Mouse (Mus musculus): ENCODE data around the gene Kif3c.

Gene Kif3c

GRCm38 (mm10) chr12:3425375-3426341 lies 60.7 kb downstream of the Kif3c start:
- peak; percentile 29 for DNase-seq

- peak; percentile 99 for DNase-seq
Observed at GRCm38 (mm10) chr12:3426530-3427034, 61.6 kb downstream of the Kif3c start, which contains the start of gene Asxl2. Gene Asxl2, plus strand, starts transcription at chr12:3426857.

- DNase-seq = peak; percentile 81
Observed at GRCm38 (mm10) chr12:3427067-3427889, 62.3 kb downstream of the Kif3c start.

GRCm38 (mm10) chr12:3427891-3428775 lies 63.2 kb downstream of the Kif3c start:
- peak; percentile 8 for DNase-seq

GRCm38 (mm10) chr12:3429681-3430442 lies 64.9 kb downstream of the Kif3c start:
- peak; percentile 28 for DNase-seq

GRCm38 (mm10) chr12:3430443-3430753 lies 65.5 kb downstream of the Kif3c start:
- DNase-seq = no peak

- no peak for DNase-seq
Observed at GRCm38 (mm10) chr12:3430985-3431384, 66.1 kb downstream of the Kif3c start.

- no peak for DNase-seq
Observed at GRCm38 (mm10) chr12:3433736-3434135, 68.8 kb downstream of the Kif3c start.

- DNase-seq = peak; percentile 11
Observed at GRCm38 (mm10) chr12:3436446-3436845, 71.5 kb downstream of the Kif3c start.

GRCm38 (mm10) chr12:3437815-3438214 lies 72.9 kb downstream of the Kif3c start:
- no peak for DNase-seq

- no peak for DNase-seq
Observed at GRCm38 (mm10) chr12:3440916-3441315, 76.0 kb downstream of the Kif3c start.

GRCm38 (mm10) chr12:3441361-3441760 lies 76.4 kb downstream of the Kif3c start:
- no peak for DNase-seq

- DNase-seq = no peak
Observed at GRCm38 (mm10) chr12:3453554-3453953, 88.6 kb downstream of the Kif3c start.
